Comparison of ENCODE assay signal across 9 mouse cellular contexts in the genomic region with DNA sequence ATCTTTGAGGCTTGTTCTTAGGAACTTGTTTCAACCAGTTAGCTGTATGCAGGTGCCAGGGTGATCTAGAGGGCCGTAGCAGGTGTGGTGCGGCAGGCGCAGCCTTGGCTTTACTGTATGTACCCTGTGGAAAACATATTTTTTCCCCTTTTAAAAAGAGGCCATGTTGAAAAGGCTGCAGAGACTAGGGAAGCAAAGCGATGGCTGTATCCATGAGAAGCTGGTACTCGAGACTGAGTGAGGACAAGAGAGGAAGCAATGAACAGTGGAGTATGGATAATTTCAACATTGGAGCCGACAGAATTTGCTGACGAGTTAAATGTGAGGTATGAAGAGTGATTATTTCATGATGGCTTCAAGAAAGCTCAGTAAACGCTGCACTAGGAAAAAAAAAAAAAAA. TPM values are rescaled to one million over a fixed set of nuclear protein-coding genes. Genes with fewer than 3 reads are reported as not detected.
DNase-seq lines count a peak whose midpoint lies in the region; ATAC-seq and TF ChIP-seq lines count a peak whose summit lies in the region.
"Had no signal": no experiment of that assay in that cellular context is flagged by ENCODE, and none has a peak within 500 bp of the region (broad histone marks: within the 10 kb centered on the region; RNA-seq: fewer than 3 reads in every experiment).

No protein-coding gene starts in this region.

- TF ChIP-seq CTCF in stomach, postnatal 0 days (IDR thresholded peaks at IDR 0.05; ENCODE audit: low read depth): no peak

- ATAC-seq in liver, embryonic 13.5 days (ENCODE audit: low read depth): no peak
- no peak for ATAC-seq in stomach, postnatal 0 days (ENCODE audit: low FRiP score, low TSS enrichment)

- H3K4me3 ChIP-seq in heart, embryonic 10.5 days: no peak overlapping the region
- no peak overlapping the region for H3K4me3 ChIP-seq in liver, embryonic 13.5 days (replicated peaks)
- peak overlapping the region; percentile 42 for H3K4me3 ChIP-seq in stomach, postnatal 0 days (ENCODE audit: low read depth, low read length)

- TF ChIP-seq EP300 in stomach, postnatal 0 days (optimal IDR thresholded peaks at IDR 0.05): no peak

- H3K4me2 ChIP-seq in liver, embryonic 13.5 days: peak overlapping the region; percentile 56; the same call in 1 of the 2 replicates
- H3K4me2 ChIP-seq in stomach, postnatal 0 days (replicated peaks; ENCODE audit: low read depth): peak overlapping the region; percentile 76

- no peaks in the 10 kb centered on the region for H3K9me3 ChIP-seq in heart, embryonic 10.5 days
- H3K9me3 ChIP-seq in liver, embryonic 13.5 days (replicated peaks): no peaks in the 10 kb centered on the region
- no peaks in the 10 kb centered on the region for H3K9me3 ChIP-seq in stomach, postnatal 0 days (ENCODE audit: control insufficient read depth, low read length)

- no peaks in the 10 kb centered on the region for H3K36me3 ChIP-seq in heart, embryonic 10.5 days
- H3K36me3 ChIP-seq in liver, embryonic 13.5 days: no peaks in the 10 kb centered on the region
- no peaks in the 10 kb centered on the region for H3K36me3 ChIP-seq in stomach, postnatal 0 days (ENCODE audit: control insufficient read depth, insufficient read depth, low read length)

- H3K27ac ChIP-seq in heart, embryonic 10.5 days: peak overlapping the region; percentile 92
- H3K27ac ChIP-seq in liver, embryonic 13.5 days: no peak overlapping the region
- peak overlapping the region; percentile 87; the same call in 1 of the 2 replicates for H3K27ac ChIP-seq in stomach, postnatal 0 days (replicated peaks)

- no peaks in the 10 kb centered on the region for H3K27me3 ChIP-seq in heart, embryonic 10.5 days (ENCODE audit: insufficient read depth, poor library complexity, severe bottlenecking)
- H3K27me3 ChIP-seq in liver, embryonic 13.5 days: no peaks in the 10 kb centered on the region
- H3K27me3 ChIP-seq in stomach, postnatal 0 days (ENCODE audit: control insufficient read depth, insufficient read depth, low read length): no peaks in the 10 kb centered on the region

- DNase-seq in heart, embryonic 10.5 days (ENCODE audit: low spot score): no peak
- DNase-seq in heart, adult 11 months: no peak
- peak; percentile 4 for DNase-seq in urinary bladder, postnatal 14 days (ENCODE audit: low spot score)
- DNase-seq in urinary bladder, adult 2 months (ENCODE audit: low spot score): no peak
- DNase-seq in liver, embryonic 13.5 days: no peak
- no peak for DNase-seq in stomach, postnatal 0 days (ENCODE audit: low spot score)
- no peak for DNase-seq in testis, postnatal 10 days (ENCODE audit: low spot score)
- no peak for DNase-seq in layer of hippocampus, adult 18-20 months (ENCODE audit: low spot score in 2 of 2)

- WGBS in heart, embryonic 10.5 days: 63% methylated on average over 8 of the region's 8 CpGs
- WGBS in liver, embryonic 13.5 days (ENCODE audit: insufficient replicate concordance): 62% methylated on average over 8 of the region's 8 CpGs
- WGBS in stomach, postnatal 0 days: 49% methylated on average over 8 of the region's 8 CpGs

- H3K4me1 ChIP-seq in heart, embryonic 10.5 days: peaks cover 16% of the 10 kb centered on the region
- H3K4me1 ChIP-seq in liver, embryonic 13.5 days (replicated peaks): peaks cover 5% of the 10 kb centered on the region; the same call in 1 of the 2 replicates
- no peaks in the 10 kb centered on the region for H3K4me1 ChIP-seq in stomach, postnatal 0 days (replicated peaks; ENCODE audit: control insufficient read depth, insufficient read depth)

- no peak overlapping the region for H3K9ac ChIP-seq in liver, embryonic 13.5 days
- H3K9ac ChIP-seq in stomach, postnatal 0 days (ENCODE audit: low read length): no peak overlapping the region

RNA-seq across cellular contexts. Expression of gene 4930505A04Rik, which starts 0.4 kb away (rescaled TPM):
- 0.15 TPM in 1 of 2 replicates, not detected in the other for polyA plus RNA-seq in heart, embryonic 10.5 days (2016; fragmentation: Nextera tagmentation; extraction: Ambion mirVana)
- polyA plus RNA-seq in urinary bladder, adult 2 months (2012; rRNA removed): 0.66 and 0.74 TPM in 2 replicates
- not detected in 2 replicates for polyA plus RNA-seq in liver, embryonic 13.5 days (2015; fragmentation: Nextera tagmentation; extraction: Ambion mirVana)
- not detected in 2 replicates for polyA plus RNA-seq in stomach, postnatal 0 days (2015; fragmentation: Nextera tagmentation; extraction: Ambion mirVana)
- total RNA-seq in layer of hippocampus, adult 18-20 months (2021): 1 to 10 TPM in 1 of 2 experiments, under 1 TPM in 1; 0.89 to 1.2 TPM
- polyA plus RNA-seq: C2C12 had no signal
